Mouse (Mus musculus) intestine, embryonic 14.5 days (tissue): ENCODE data around the gene Gna11. TPM values are rescaled to one million over a fixed set of nuclear protein-coding genes. Genes with fewer than 3 reads are reported as not detected.

Experiments
- ATAC-seq: fragments of 200-750 bp; cut with Nextera tagmentation; replicated peaks from 2 replicates; pipeline ENCODE4 v1.8.0; 2017; ENCODE audit warnings: low read depth, moderate number of reproducible peaks, moderate TSS enrichment, moderate library complexity; ENCODE audit not compliant: low FRiP score, low TSS enrichment
- DNase-seq: peaks from one replicate; pipeline ENCODE4 v3.0.0-alpha.2; 2018; ENCODE audit warnings: low spot score
- H3K27ac ChIP-seq: fragments of 300-500 bp; sonication (generic); 2 replicates; pipeline ENCODE4 v1.5.1; 2014; ENCODE audit warnings: low read depth, mild to moderate bottlenecking, control low read depth
- H3K27me3 ChIP-seq: fragments of 300-500 bp; sonication (generic); replicated peaks from 2 replicates; pipeline ENCODE4 v1.6.1; 2014; ENCODE audit warnings: low read length, control low read depth; ENCODE audit not compliant: control insufficient read depth, insufficient read depth
- H3K36me3 ChIP-seq: fragments of 300-500 bp; sonication (generic); 2 replicates; pipeline ENCODE4 v1.6.1; 2014; ENCODE audit warnings: low read length, control low read depth; ENCODE audit not compliant: control insufficient read depth, insufficient read depth
- H3K4me1 ChIP-seq: fragments of 300-500 bp; sonication (generic); replicated peaks from 2 replicates; pipeline ENCODE4 v1.6.1; 2014; ENCODE audit warnings: low read length, control low read depth, mixed read lengths; ENCODE audit not compliant: control insufficient read depth, insufficient read depth
- H3K4me2 ChIP-seq: fragments of 300-500 bp; sonication (generic); 2 replicates; pipeline ENCODE4 v1.6.1; 2014; ENCODE audit warnings: low read length
- H3K4me3 ChIP-seq: fragments of 300-500 bp; sonication (generic); 2 replicates; pipeline ENCODE4 v1.5.1; 2014; ENCODE audit warnings: low read depth, low read length, control low read depth, mixed read lengths
- H3K9ac ChIP-seq: fragments of 300-500 bp; sonication (generic); 2 replicates; pipeline ENCODE4 v1.6.1; 2014; ENCODE audit warnings: mild to moderate bottlenecking, low read length
- H3K9me3 ChIP-seq: fragments of 300-500 bp; sonication (generic); 2 replicates; pipeline ENCODE4 v1.6.1; 2016; ENCODE audit warnings: low read length, control low read depth; ENCODE audit not compliant: control insufficient read depth
- whole genome bisulfite sequencing: fragments of 180-500 bp; shearing (Covaris S2); extraction: QIAGEN DNeasy Blood & Tissue Kit; methylation state at CpG from one replicate; pipeline ENCODE4 v1.1.7; 2014; 5-methylcytosine and 5-hydroxymethylcytosine counted together
- polyA plus RNA-seq: library from polyadenylated mRNA; unstranded; fragments of >200 nt; fragmentation: Nextera tagmentation; extraction: Ambion mirVana; gene quantifications from 2 replicates; pipeline ENCODE4 v1.2.1, GENCODE M21; 2014

Gna11 gene
- polyA plus RNA-seq: 145 and 171 TPM in 2 replicates

DNA sequence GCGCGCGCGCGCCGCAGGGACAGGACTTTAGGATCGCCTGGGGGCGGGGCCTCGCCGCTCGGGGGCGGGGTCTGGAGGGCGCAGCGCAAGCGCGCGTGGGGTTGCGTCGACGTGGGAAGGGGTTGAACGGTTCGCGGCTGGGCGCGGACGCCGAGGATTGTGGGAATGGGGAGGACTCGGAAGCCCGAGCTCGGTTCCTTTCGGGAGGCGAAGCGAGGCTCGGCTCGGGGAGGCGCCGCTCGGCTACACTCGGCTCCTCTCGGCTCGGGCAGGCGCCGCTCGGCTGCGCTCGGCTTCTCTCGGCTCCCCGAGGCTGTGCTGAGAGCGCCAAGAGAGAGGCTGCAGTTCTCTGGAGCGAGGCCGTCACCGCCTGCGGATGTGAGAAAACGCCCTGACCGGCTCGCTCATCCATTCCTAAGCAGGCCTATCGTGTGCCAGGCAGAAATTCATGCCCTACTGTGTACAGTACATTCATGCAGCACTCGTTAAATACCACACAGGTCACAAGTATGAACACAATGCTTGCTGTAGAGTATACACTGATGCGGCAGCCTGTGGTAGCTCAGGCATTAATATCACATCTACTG lies at the start of gene Gna11:
Gene Gna11, minus strand, starts transcription at position 30 of the 587 bp plus-strand sequence.
- Histone ChIP-seq H3K27ac (peak within 1 kb of the TSS; percentile 83), H3K9me3 (no peaks in the 10 kb centered on the region), H3K4me3 (peak within 1 kb of the TSS; percentile 91), H3K4me2 (peak within 1 kb of the TSS; percentile 95), H3K9ac (peak within 1 kb of the TSS; percentile 90), H3K36me3 (peaks cover 6% of the 10 kb centered on the region; the same call in 1 of the 2 replicates), H3K4me1 (peaks cover 39% of the 10 kb centered on the region), H3K27me3 (no peaks in the 10 kb centered on the region)
- DNase-seq (peak; percentile 99), ATAC-seq (peak; percentile 90)
- 1% methylated on average over 46 of the region's 59 CpGs for WGBS

DNA sequence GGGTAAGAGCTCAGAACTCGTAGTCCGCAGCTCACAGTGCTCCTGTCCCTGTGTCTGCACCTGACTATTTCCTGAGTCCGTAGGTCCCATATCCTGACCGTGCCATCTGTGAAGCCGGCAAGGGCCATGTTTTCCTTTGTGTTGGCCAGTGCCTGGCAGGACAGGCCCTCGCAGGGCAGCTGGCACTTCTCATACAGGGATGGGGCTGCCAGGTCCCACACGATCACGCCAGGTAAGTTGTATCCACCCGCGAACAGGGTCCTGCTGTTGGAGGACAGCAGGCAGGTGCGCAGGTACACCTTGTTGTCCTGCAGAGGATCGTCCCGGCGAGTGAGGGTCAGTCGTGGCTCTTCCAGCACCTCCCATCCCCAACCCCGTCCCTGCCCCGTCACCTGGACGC lies 48.9 kb upstream of the Gna11 start:
- no peaks in the 10 kb centered on the region for H3K9me3 ChIP-seq
- DNase-seq (no peak), ATAC-seq (no peak)
- H3K4me2 ChIP-seq: no peak overlapping the region
- no peak overlapping the region for H3K27ac ChIP-seq
- H3K27me3 ChIP-seq: peaks cover 23% of the 10 kb centered on the region
- WGBS: 64% methylated on average over 18 of the region's 18 CpGs
- no peak overlapping the region for H3K4me3 ChIP-seq
- H3K9ac ChIP-seq: no peak overlapping the region
- H3K36me3 ChIP-seq: 0 out of 2 replicates have a peak, but pooled peaks cover under 1% of the 10 kb centered on the region
- H3K4me1 ChIP-seq: peaks cover 29% of the 10 kb centered on the region

DNA sequence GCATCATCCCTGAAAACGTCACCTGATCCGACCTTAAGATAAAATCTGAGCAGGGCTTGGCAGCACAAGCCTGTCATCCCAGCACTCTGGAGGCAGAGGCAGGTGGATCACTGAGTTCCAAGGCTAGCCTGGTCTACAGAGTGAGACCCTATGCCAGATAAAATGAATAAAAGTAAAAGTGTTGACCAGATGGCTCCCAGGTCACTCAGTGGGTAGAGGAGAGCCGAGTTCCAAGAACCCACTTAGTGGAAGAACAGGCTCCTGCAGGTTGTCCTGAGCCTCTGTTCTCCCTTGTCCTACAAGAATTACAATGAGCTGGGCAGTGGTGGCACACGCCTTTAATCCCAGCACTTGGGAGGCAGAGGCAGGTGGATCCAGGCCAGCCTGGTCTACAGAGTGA lies 48.2 kb upstream of the Gna11 start:
- WGBS: 63% methylated on average over 4 of the region's 4 CpGs

DNA sequence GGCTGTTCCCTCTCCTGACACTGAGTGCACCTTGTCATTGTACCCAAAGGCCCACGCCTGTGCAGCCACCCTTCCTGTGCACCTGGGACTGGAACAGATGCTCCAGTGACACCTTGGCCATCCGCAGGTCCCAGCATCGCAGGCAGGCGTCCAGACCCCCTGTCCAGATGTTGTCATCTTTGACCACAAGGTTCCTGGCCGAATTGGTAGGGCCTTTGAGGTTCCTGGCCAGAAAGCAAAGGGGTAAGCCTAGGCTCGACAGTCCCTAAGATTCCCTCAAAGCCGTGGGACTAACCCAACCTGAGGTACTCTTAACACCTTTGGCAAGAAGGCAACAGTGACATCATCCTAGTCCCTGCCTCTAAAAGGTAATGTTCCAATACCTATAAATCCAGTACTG lies 47.6 kb upstream of the Gna11 start:
- 0 out of 2 replicates have a peak, but pooled peaks cover 7% of the 10 kb centered on the region for H3K36me3 ChIP-seq
- peaks cover 25% of the 10 kb centered on the region for H3K4me1 ChIP-seq
- no peak overlapping the region for H3K4me2 ChIP-seq
- DNase-seq (no peak), ATAC-seq (no peak)
- WGBS: 90% methylated on average over 7 of the region's 7 CpGs
- peaks cover 23% of the 10 kb centered on the region for H3K27me3 ChIP-seq
- H3K27ac ChIP-seq: no peak overlapping the region
- no peak overlapping the region for H3K4me3 ChIP-seq
- H3K9me3 ChIP-seq: no peaks in the 10 kb centered on the region
- H3K9ac ChIP-seq: no peak overlapping the region

More for the DNA sequence above, 48.2 kb upstream of the Gna11 start:
- Histone ChIP-seq H3K9ac (no peak overlapping the region), H3K4me3 (no peak overlapping the region), H3K4me1 (peaks cover 29% of the 10 kb centered on the region), H3K4me2 (no peak overlapping the region), H3K9me3 (no peaks in the 10 kb centered on the region), H3K27me3 (peaks cover 23% of the 10 kb centered on the region), H3K27ac (no peak overlapping the region), H3K36me3 (0 out of 2 replicates have a peak, but pooled peaks cover 7% of the 10 kb centered on the region)
- DNase-seq (no peak), ATAC-seq (no peak)

DNA sequence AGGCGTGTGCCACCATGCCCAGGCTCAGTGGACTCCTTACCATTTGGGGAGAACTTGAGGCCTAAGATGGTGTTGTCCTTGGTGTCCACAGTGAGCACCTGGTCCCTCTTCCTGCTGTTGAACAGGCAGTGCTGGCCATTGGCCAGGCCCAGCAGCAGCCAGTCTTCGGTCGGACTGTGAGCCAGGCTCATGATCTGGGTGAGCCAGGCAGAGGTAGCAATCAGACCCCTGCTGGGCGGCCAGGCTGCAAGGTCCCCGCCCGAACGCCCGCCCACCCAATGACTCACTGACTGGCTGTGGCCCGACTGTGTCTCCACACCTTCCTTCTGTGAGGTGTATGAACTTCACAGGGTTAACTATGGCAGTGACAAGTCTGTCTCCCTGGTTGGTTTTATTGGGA lies 46.9 kb upstream of the Gna11 start:
- H3K9me3 ChIP-seq: no peaks in the 10 kb centered on the region
- H3K4me3 ChIP-seq: no peak overlapping the region
- no peak overlapping the region for H3K4me2 ChIP-seq
- peaks cover 17% of the 10 kb centered on the region for H3K4me1 ChIP-seq
- WGBS: 63% methylated on average over 9 of the region's 9 CpGs
- no peak overlapping the region for H3K27ac ChIP-seq
- 0 out of 2 replicates have a peak, but pooled peaks have one; percentile 6 for ATAC-seq
- no peak overlapping the region for H3K9ac ChIP-seq
- no peak for DNase-seq
- H3K27me3 ChIP-seq: peaks cover 23% of the 10 kb centered on the region
- 0 out of 2 replicates have a peak, but pooled peaks cover 11% of the 10 kb centered on the region for H3K36me3 ChIP-seq

DNA sequence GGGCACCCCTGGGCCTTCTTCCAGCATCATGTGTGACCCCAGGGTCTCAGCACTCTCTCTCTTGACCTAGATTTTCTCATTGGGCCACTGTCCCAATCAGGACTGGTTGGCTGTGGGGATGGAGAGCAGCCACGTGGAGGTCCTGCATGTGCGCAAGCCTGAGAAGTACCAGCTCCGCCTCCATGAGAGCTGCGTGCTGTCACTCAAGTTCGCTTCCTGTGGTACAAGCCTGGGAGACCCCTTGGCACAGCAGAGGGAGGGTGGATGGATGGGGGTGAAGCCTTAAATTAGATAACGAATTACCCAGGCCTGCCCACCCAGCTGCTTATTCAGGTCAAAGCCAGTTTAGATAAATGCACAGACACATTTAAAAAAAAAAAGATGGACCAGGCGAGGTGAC lies 43.7 kb upstream of the Gna11 start:
- ATAC-seq (no peak), DNase-seq (no peak)
- Histone ChIP-seq H3K4me3 (no peak overlapping the region), H3K36me3 (0 out of 2 replicates have a peak, but pooled peaks cover 11% of the 10 kb centered on the region), H3K4me1 (no peaks in the 10 kb centered on the region), H3K9me3 (no peaks in the 10 kb centered on the region), H3K27me3 (peaks cover 11% of the 10 kb centered on the region), H3K4me2 (no peak overlapping the region), H3K27ac (no peak overlapping the region), H3K9ac (no peak overlapping the region)
- 62% methylated on average over 7 of the region's 7 CpGs for WGBS

DNA sequence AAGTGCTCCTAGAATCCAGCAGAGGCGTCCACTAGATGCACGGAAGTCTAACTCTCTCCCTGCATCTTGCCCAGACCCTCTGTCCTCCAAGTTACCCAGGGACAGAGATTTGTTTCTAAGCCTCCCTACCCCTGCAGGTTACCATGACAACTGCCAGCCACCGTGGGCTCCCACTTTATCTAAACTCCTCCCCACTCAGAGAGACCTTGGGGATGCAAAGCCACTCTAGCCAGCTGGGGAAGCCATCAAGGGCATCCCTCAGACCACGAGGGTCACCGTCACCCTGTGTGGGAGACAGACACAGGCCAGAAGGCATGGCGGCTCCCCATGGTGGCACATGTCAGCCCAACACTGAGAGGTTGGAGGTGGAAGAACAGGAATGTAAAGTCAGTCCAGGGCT lies 38.4 kb upstream of the Gna11 start:
- no peak overlapping the region for H3K27ac ChIP-seq

DNA sequence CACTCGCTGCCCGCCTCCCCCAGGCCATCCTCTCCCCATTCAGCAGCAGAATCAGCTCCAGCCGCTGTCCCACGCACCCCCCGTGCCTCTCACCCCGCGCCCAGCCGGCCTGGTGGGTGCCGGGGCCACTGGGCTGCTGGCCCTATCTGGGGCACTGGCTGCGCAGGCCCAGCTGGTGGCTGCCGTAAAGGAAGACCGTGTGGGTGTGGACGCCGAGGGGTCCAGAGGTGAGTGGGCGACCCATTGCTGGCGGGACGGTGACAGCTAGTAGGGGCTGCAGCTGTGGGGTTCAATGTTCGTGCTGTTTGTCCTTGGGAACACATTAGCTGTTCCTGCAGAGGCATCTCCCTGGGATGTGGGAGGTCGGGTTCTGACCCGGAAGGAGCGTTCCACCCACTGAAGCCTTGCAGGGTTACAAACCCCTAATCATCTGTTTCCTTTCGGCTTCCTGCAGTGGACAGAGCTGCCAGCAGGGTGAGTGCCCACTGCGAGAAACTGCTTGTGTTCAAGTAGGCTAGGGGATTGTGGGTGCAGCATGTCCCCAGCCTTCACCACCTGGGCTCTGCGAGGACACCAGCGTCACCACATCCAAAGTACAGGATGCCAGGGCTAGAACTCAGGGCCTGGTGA lies 35.6 kb upstream of the Gna11 start:
- no peak for ATAC-seq
- Histone ChIP-seq H3K27ac (no peak overlapping the region), H3K4me1 (peaks cover 6% of the 10 kb centered on the region), H3K9me3 (no peaks in the 10 kb centered on the region), H3K27me3 (peaks cover 16% of the 10 kb centered on the region), H3K4me2 (no peak overlapping the region), H3K4me3 (no peak overlapping the region), H3K9ac (no peak overlapping the region), H3K36me3 (0 out of 2 replicates have a peak, but pooled peaks cover 4% of the 10 kb centered on the region)
- DNase-seq: no peak
- 48% methylated on average over 25 of the region's 25 CpGs for WGBS

More for the DNA sequence above, 38.4 kb upstream of the Gna11 start:
- no peak for ATAC-seq
- Histone ChIP-seq H3K27me3 (0 out of 2 replicates have a peak, but pooled peaks cover 6% of the 10 kb centered on the region), H3K4me1 (no peaks in the 10 kb centered on the region), H3K9ac (no peak overlapping the region), H3K36me3 (0 out of 2 replicates have a peak, but pooled peaks cover 9% of the 10 kb centered on the region), H3K9me3 (no peaks in the 10 kb centered on the region), H3K4me3 (no peak overlapping the region), H3K4me2 (no peak overlapping the region)
- DNase-seq: no peak
- 59% methylated on average over 6 of the region's 6 CpGs for WGBS
